Mouse (Mus musculus): ENCODE data around the gene Adora3.

DNA sequence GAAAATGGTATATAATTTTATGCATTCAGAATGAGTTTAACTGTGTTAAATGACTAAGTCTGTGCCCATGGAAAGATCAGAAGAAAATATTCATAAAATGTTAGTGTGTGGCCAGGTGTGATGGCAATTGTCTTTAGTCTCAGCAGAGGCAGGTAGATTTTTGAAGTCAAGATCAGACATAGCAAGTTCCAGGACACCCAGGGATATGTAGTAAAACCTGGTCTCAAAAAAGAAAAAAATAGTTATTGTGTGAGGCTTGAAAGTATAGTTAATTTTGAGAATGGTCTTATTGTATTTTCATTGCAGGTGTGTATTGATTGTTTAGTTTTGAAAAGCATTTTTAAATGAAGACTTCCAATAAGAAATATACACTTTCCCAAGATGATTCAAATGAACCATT lies 47.0 kb upstream of the Adora3 start:
- no peak for TF ChIP-seq POLR2A (IDR thresholded peaks at IDR 0.05; ENCODE audit: low read depth, low read length)
- TF ChIP-seq CTCF (IDR thresholded peaks at IDR 0.05; ENCODE audit: extremely low read depth, insufficient read length, insufficient replicate concordance, low read depth, low read length): no peak
